Mouse (Mus musculus): ENCODE measurements around the gene Npas3. TPM values are rescaled to one million over a fixed set of nuclear protein-coding genes. Genes with fewer than 3 reads are reported as not detected.

The Npas3 gene
- total RNA-seq, 4 experiments from 2014 or later: 1.9 to 4.7 (median 2.8) TPM

DNA sequence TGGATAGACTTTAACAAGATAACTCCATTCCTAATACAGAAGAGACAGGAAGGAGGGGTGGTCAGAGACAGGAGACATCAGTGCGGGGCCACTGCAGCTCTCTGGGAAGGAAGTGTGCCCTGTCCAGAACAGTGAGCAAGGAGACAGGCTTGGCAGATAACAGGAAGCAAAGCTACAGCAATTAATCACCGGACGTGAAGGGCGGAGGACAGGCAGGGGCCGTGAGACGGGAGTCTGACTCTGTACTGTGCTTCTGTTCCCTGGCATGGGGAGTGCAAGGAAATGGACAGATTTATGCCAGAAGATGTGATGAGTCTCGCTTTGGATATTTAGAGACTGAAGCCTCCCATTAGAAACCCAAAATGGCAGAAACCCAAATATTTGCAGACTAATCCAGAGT lies 47.3 kb downstream of the Npas3 start:
- DNase-seq: peak; percentile 18

DNA sequence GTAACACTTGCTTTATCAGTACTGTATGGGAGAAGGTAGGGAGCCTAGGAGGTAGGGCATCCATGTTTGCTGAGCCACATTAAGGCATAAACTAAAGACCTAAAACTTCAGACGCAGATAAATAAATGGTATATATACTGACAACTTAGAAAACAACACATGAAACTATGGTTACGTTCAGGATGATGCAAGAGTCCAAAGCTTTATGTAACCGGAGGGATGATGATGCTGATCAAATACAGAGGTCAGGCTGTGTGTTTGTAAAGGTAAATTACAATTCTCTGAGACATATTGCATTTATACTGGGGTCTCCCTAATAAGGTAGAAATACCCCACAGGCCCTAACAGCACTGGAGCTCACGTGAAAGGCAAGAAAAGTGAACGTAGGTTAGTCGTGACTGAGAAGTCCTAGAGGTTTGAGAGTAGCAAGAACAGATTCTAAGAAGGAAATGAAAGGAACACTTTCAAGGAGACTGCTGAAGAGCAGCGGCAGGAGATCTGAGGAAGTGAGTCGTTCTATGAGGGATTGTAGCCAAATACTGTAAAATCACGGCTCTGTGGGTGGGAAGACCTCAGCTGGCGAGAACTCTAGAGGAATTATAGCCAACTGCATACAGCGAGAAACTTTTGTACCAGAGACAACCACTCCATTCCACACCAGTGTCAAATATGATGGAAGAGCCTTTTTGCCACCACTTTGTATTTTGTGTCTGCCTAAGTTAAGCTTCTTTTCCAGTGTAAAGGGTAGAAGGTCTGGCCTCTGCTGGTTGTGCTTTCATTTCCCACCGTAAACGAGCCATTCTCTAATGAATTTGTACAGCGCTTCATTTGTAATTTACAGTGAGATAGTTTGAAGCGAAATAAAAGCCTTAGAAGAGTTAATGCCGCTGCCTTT lies 49.7 kb downstream of the Npas3 start:
- DNase-seq: no peak

DNA sequence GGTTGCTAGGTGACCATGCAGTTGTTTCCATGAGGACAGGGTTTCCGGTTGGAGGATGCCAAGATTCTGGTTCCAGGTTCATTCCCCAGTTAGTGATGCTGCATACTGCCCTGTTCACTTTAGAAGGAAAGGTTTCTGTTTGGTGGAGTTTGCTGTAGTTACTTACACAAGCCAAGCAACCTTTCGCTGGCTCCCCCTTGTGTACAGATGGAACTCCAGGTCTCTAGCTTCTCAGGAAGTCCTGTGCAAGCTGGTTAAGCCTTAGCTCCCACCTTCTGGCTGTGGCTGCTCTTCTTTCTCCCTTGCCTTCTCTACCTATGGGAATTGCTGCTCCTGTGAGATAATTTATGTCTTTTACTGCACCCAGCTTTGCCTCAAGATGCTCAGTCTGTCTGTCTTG lies 52.5 kb downstream of the Npas3 start:
- peak; percentile 5 for DNase-seq

DNA sequence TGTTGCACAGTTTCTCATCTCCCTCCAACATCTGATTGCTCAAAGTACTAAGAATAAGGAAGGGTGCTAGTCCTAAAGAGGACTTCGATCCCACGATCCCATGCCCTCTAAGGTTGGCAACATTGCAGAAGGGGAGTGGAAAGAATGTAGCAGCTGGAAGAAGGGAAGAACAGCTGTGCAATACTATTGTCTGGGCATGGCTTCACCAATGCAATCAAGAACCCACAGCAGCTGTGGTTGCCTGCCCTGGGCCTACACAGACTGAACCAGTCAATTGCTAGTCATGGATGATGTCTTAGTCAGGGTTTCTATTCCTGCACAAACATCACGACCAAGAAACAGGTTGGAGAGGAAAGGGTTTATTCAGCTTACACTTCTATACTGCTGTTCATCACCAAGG lies 53.7 kb downstream of the Npas3 start:
- DNase-seq: no peak

DNA sequence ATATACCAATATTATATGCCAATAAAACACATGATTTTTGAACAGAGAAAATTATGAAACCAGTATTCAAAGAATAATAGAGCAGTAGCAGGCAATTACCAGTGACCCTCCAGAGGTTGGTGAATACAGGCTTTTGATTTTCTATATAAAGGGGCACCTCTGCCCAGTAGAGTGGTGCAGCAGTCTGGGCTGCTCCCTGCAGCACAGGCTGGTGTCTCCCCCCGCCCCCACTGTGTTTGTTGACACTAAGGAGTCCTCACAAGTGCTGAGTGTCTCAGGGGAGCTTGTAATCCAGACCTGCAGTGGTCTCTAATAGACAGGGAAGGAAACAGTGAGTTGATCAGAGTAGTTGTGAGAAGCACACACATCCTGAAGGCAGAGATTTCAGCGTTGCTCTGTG lies 68.2 kb downstream of the Npas3 start:
- DNase-seq: no peak

DNA sequence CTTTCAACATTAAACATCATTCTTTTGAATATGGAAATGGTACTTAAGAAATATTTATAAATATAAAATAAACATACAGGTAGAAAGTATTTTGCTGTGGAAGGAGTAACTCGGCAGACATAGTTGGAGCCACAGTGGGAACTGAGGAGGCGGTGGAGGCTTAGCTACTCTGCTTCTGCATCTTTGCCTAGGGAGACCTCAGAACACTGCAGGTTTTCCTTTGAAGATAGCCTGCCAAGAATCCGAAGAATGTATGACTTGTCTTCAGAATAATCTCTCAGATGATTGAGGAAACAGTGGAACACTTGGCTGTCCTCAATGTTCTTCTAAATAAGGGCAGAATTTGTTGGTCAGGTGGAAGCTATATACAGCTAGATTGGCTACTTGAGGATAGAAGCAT lies 69.3 kb downstream of the Npas3 start:
- no peak for DNase-seq

DNA sequence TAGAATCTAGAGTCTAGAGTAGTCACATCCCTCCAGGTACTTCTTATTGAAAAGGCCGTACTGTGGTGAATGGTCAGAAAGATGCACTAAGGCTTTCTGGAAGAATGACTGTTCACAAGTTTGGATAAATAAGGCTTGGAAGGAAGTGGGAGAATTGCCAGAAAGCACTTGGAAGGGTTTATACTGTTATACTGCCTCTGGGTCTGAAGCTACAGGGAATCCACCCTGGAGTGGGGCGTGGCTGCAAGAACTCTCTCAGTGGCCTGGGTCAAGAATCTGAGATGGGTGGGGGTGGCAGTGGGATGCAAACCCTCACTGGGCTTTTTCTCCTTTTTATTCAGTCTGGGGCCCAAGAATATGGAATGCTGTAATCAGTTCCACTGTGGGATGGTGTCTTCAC lies 72.0 kb downstream of the Npas3 start:
- no peak for DNase-seq

DNA sequence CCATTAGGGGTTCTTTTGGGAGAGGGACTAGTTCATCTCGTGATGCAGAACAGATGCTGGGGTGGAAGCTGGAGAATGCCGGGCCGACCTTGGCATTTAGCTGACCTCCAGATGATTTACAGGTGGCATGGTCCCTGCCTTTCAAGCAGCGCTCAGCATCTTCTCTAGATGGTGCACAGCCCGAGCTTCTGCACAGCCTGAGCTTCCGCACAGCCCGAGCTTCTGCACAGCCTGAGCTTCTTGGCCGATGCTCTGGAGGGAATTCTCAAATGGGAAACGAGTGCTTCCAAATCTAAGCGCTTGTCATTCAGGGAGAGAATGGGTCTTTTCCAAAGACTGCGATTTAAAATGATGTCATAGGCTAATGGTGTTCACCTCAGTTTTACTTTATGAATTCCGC lies 72.5 kb downstream of the Npas3 start:
- DNase-seq: peak; percentile 6

DNA sequence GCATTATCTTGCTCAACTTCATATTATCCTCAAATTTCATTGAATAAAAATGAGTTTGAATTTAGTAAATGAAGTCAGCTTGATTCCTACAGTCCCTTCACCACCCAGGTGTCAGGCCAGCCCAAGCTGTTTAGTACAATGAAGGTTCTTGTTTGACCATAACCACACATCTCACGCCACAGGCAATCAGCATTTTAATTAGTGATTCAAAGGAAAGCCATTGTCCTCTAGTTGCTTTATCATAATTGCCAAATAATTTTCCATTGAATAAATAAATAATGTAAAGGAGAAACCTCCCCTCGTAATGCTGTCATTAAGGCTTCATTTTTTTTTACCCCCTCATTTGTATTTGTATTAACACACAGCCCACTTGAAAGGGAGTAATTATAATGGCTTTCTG lies 73.5 kb downstream of the Npas3 start:
- no peak for DNase-seq

DNA sequence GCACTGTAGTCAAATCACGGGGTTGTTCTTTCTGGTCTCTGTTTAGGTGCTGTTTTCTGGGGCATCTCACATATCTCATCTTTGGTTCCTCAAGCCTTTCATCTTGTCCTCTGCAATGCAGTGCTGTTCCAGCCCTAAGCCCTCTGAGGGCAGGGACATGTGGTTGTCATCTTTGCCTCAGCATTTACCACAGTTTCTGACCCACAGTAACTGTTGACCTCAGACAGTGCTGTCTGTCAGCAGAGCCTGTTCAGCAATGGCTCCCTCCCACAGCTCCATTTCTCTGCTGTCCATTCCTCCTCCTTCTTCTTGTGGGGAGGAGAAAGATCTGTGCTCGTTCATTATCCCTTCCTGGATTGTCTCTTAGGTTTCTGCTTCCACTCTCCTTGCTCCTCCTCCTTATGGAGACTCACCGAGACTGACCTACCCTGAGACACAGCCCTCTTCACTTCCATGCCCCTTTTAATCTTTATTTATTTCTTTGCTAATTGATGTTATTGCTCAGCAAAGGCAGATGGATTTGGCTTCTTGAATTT lies 79.2 kb downstream of the Npas3 start:
- DNase-seq: no peak

DNA sequence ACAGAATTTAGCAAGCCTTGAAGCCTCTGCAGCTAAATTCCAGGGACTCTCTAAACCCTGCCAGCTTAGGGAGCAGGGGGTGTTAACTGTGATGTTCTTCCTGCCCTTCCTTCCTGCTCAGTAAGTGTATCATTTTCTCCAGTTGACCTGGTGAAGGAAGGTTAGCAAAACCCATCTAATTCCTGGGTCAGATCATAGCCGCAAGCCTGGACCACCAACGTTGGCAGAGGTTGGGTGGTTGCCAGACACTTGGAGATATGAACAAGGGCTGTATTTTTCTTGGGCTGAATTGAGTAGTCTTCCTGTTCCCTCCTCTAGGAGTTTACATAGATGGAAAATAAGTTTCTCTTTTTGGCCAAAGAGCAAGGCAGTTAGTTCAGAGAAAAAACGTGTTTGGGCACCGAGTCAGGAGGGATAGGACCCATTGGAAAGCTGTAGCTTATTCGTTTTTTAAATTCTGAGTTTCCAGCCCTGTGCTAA lies 79.8 kb downstream of the Npas3 start:
- no peak for DNase-seq

DNA sequence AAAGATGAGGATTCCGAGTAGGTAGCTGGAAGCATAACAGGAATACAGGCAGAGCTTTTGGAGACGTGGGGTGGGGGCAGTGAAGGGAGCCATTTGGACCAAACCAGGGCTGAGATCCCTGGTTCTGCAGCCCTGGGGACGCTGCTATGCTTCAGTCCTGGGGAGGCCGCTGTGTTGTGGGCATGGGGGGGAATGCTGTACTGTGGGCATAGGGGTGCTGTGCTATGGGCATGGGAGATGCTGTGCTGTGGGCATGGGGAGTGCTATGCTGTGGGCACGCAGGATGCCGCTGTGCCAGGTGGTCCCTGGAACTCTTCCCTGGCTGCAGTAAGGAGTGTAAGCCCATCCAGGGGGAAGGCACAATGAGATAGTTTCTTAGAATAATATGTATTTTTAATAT lies 81.7 kb downstream of the Npas3 start:
- no peak for DNase-seq

DNA sequence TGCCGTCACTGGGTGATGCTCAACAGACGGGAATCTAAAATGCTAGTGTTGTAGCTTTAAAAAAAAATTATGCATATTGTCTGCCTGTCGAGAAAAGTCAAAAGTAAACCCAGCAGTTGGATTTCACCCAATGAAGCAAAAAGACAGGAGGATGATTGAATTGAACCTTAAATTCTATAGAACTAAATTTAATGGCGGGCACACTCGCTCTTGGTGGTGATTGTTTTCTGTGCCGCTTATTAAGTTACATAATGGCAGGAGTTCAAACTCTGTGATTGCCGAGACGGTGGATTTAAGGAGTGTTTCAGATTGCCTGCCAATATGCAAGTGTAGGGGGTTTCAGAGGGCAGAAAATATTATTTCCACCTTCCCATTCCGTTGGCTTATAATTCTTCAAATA lies 82.9 kb downstream of the Npas3 start:
- no peak for DNase-seq

DNA sequence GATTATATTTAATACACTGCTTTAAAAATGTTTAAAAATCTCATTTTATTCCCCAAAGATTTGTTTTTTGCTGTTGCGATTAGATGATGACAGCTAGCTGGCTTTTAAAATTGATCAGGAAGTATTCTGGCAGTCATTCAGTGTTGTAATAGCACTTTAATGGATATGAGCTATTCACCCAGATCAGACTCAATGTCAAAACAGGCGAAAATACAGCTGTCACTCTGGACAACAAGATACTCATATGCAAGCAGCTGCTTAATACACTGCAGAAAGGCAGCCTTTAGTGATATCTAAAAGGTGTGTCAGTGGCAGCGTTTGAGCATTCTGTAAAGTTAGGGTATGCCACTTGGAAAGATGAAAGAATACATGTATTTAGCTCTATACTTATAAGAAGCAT lies 83.3 kb downstream of the Npas3 start:
- no peak for DNase-seq

DNA sequence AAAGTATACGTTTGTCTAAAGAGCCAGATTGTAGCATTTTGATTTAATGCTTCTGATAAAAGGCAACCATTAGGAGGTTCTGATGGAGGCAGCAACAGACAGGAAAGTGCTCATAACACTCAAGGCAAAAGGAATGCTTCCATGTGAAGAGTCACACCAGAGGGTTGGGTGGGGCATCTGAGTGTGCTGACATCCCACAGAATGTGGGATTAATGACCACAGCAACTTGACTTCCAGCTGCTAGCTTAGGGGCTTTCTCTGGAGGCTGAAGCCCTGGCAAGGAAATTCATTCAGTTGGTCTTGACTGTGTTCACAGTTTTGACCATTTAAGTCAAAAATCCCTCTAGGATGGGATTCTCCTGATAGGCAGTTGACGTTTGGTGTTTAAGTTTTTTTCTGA lies 84.8 kb downstream of the Npas3 start:
- DNase-seq: no peak

DNA sequence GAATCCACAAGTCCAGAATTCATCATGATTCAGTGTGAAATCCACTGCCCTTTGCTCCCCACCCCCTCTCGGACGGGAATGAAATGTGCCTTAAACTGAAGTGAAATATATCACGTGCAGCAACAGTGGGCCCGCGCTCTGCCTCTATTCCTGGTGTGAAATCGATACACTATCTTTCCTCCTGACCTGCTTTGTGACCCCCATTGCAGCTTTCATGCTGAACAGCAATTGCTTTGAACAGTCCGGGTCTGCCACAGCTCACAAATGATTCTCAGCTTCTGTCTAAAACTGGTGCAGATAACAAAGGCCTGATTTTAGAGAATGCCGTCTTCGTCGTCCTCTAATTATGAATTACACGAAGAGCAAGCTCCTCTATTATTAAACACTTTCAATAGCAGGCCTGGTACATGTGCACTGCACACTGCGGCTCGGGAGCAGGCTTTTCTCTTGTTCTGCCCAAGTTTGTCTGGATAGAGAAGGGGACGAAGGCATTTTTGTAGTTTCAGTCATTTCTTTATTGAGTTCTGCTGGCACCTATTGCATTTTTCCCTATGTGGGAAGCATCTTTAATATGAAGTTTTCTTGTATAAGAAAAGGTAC lies 90.0 kb downstream of the Npas3 start:
- no peak for DNase-seq

DNA sequence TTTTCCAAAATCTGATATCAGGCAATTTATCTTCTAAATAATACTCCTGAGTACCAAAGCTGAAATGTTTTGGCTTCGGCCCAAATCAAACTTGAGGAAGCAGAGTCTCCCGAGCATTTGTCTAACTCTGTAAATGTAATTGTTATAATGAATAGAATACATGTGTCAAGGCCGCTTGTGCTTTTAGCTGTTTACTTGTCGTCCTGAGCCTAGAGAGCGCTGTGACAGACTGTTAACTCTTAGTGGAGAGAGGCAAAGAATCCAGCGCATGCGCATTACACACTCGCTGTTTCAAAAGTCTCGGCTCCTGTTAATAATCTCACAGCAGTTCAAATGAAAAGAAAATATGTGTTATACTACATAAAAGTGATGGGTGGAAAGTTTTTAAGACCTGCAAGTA lies 94.3 kb downstream of the Npas3 start:
- DNase-seq: no peak

DNA sequence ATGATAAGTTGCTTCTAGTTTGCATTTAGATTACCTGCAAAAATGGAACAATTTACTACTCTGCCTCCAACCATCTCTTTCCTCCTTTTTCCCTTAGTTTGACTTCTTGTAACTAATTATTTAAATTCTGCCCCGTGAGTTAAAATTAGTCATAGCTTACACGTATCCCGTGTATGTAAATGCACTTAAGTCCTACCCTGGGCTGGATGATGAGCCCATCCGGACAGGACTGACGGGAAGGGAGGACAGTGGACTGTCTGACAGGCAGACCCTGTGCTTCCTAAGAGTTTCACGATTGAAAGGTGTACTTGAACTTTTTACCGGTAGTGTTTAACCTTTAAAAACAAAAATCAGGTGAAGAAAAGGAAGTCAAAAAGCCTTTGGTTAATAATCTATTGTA lies 103.4 kb downstream of the Npas3 start:
- no peak for DNase-seq

DNA sequence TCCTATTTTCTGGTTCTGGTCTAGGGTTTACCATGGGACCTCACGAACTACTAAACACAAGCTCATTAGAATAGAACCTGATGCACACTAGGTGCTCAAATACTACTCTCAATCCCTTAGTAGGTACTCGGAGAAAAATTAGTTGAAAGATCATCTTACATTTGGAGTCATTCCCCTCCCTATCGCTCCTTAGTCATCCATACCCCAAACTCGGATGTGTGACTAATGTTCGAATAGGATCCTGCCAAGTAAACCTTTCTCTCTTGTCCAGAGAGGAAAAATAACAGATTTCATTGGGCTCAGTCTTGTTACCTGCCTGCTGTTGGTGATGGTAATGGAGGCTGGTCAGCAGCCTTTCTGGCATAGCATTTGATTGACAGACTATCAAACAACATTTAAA lies 117.3 kb downstream of the Npas3 start:
- no peak for DNase-seq

DNA sequence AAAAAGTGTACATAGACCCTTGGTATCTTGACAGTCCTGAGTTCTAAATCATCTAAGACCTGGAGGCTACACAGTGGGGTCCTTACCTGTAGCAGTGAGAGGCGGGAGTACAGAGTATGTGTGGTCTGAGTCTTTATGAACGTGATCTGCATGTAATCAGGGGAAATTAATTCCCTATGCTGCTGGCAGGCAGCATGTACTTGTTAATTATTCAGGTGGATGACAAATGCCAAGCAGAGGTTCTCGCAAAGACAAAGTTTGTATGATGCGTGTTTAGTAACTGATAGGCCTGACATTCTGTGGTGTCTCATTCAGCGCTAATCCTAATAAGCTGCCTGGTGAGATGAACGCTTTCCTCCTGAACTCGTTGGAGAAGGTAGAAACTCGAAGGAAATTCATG lies 136.4 kb downstream of the Npas3 start:
- DNase-seq: no peak

DNA sequence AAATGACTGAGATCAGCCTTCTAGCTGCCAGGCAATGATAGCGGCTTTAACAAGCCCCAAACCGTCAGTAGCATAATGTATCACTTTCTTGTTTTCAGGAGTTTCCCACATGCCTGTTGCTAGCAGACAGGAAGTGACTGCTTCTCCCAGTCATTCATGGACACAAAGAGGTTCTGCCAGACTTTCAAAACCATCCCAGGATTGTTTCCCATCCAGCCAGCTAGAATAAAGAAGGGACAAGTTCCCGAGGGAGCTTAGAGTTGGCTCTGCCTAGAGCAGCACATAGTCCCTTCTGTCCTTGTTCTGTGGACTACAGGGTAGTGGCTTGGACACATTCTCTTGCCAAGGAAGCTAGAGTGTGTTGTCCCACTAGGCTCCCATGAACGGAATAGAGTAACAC lies 157.4 kb downstream of the Npas3 start:
- DNase-seq: no peak

DNA sequence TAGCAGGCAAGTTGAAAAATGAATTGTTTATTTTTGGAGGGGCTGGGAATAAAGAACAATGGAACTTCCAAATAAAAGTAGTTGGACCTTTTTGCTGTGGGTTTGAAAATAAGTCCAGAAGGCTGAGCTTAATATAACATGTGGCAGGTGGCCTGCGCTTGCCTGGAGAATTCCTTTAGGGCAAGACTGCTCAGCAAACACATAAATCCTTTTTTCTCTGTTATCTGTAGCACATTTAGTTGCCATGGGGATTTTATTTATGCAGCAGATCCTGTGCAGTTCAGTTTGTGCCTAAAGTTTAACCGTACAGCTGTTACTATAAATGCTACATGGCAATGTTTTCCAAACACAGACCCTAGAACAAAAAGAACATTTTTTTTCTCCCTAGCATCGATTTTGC lies 159.3 kb downstream of the Npas3 start:
- no peak for DNase-seq

DNA sequence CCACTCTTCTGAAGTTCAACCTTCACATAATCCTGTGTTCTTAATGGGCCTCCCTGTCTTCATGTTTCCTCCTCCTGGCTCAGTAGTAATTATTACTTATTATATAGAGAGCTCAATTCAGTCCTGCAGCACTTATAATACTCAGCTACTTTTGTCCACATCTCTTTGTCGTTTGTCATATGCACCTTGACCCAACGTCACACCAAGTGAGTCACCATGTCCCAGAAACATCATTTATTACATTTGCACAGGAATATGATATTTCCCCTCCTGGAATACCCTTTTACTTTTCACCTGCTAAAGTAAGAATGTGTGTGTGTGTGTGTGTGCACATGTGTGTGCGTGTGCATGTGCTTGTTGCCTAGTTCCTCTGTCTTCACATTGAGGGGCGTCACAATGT lies 161.2 kb downstream of the Npas3 start:
- DNase-seq: peak; percentile 11

DNA sequence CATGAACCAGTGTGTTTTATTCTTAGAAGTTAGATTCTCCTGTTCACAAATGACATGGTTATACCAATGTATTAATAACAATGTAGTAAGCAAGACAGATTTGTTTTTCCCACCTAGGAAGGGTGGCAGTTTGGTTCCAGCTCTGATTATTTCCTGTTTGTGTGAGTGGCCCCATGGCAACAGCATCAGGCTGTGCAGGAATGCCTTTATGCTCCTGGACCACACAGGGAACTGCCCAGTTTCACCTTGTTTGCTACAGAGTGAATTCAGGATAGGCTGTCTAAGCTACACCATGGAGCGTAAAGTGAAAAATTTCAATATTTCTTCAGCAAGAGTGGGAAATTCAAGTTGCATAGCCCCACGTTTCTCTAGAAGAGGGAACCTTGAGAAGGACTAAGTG lies 162.2 kb downstream of the Npas3 start:
- no peak for DNase-seq
